Mouse (Mus musculus) brain, embryonic 14.5 days (tissue): ENCODE data around the gene Avpi1.

Experiments
- CTCF ChIP-seq: fragments of 200-500 bp; IDR thresholded peaks from 2 replicates; pipeline ENCODE4 v1.5.1; 2012; ENCODE audit warnings: inconsistent platforms, mild to moderate bottlenecking, moderate library complexity, borderline replicate concordance; ENCODE audit not compliant: insufficient read depth, insufficient read length; ENCODE audit errors: extremely low read depth
- POLR2A ChIP-seq: fragments of 200-500 bp; IDR thresholded peaks from 2 replicates; pipeline ENCODE4 v1.6.1; 2012; ENCODE audit warnings: mild to moderate bottlenecking, inconsistent platforms, borderline replicate concordance; ENCODE audit not compliant: poor library complexity, insufficient read depth, insufficient read length, severe bottlenecking; ENCODE audit errors: extremely low read depth

DNA sequence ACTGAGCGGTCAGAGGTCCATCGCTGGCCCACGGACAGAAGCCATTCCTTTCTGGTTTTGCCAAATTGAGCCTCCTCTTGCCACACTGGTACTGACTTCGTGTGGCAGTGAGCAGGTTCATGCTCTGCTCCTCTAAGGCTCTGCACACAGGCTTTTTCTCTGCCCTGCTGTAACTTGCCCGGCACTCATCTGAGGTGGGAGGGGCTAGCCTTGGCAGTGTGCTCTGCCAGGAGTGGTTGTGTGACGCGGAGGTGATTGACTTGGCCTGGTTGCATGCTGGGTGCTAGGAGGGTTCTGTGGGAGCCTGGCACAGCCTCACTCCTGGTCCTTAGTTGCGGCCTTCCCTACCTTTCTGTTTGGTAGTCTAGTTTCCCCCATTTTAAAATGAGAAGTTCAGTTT, 8.4 kb downstream of the Avpi1 start:
- TF ChIP-seq CTCF: no peak
- no peak for TF ChIP-seq POLR2A
